Mouse (Mus musculus) liver, adult 2 months (tissue): ENCODE data around the gene Ropn1. TPM values are rescaled to one million over a fixed set of nuclear protein-coding genes. Genes with fewer than 3 reads are reported as not detected.

Experiments used
- DNase-seq: peaks from one replicate; pipeline ENCODE4 v3.0.0-alpha.2; 2011; ENCODE audit warnings: low read depth, low spot score; ENCODE audit errors: extremely low read depth
- H3K27ac ChIP-seq: fragments of 200-500 bp; replicated peaks from 2 replicates; pipeline ENCODE4 v1.5.1; 2012; ENCODE audit warnings: low read depth, mild to moderate bottlenecking, control low read depth, inconsistent platforms, low read length; ENCODE audit not compliant: insufficient read depth
- H3K27me3 ChIP-seq: fragments of 200-500 bp; 2 replicates; pipeline ENCODE4 v1.6.1; 2012; ENCODE audit warnings: mild to moderate bottlenecking, moderate library complexity, low read length, inconsistent platforms; ENCODE audit not compliant: control insufficient read depth, insufficient read depth
- H3K36me3 ChIP-seq: fragments of 200-500 bp; 2 replicates; pipeline ENCODE4 v1.6.1; 2012; ENCODE audit warnings: low read length, inconsistent platforms; ENCODE audit not compliant: control insufficient read depth, insufficient read depth
- H3K4me1 ChIP-seq: fragments of 200-500 bp; 2 replicates; pipeline ENCODE4 v1.6.1; 2011; ENCODE audit warnings: low read length; ENCODE audit not compliant: control insufficient read depth, insufficient read depth
- H3K4me3 ChIP-seq: fragments of 200-500 bp; 2 replicates; pipeline ENCODE4 v1.5.1; 2011; ENCODE audit warnings: low read depth, mild to moderate bottlenecking, control low read depth, low read length, moderate library complexity; ENCODE audit not compliant: insufficient read depth
- H3K79me2 ChIP-seq: fragments of 200-500 bp; 2 replicates; pipeline ENCODE4 v1.6.1; 2012; ENCODE audit warnings: inconsistent platforms, mild to moderate bottlenecking, low read length, moderate library complexity; ENCODE audit not compliant: control insufficient read depth, insufficient read depth
- H3K9ac ChIP-seq: fragments of 200-500 bp; 2 replicates; pipeline ENCODE4 v1.6.1; 2012; ENCODE audit warnings: low read depth, mild to moderate bottlenecking, control low read depth, inconsistent platforms, low read length
- CTCF ChIP-seq: fragments of 200-500 bp; IDR thresholded peaks from 2 replicates; pipeline ENCODE4 v1.5.1; 2011; ENCODE audit warnings: low read depth, low read length, control low read depth
- POLR2A ChIP-seq: fragments of 200-500 bp; IDR thresholded peaks from 2 replicates; pipeline ENCODE4 v1.6.1; 2011; ENCODE audit warnings: low read length, control low read depth; ENCODE audit not compliant: insufficient read depth; ENCODE audit errors: extremely low read depth
- WGBS: fragments of 180-500 bp; shearing (Covaris S2); methylation state at CpG from one replicate; pipeline ENCODE4 v1.1.7; 2018; 5-methylcytosine and 5-hydroxymethylcytosine counted together
- polyA plus RNA-seq: library from polyadenylated mRNA; depleted of rRNA; stranded (reverse); fragments of >200 nt; gene quantifications from 2 replicates; pipeline ENCODE4 v1.2.3, GENCODE M21; 2012
- total RNA-seq: library from RNA; depleted of rRNA; stranded (reverse); fragments of >200 nt; gene quantifications from 2 replicates; pipeline ENCODE4 v1.2.3, GENCODE M21; 2014

The Ropn1 gene
- total and polyA plus RNA-seq, 2 experiments, result not detected

DNA sequence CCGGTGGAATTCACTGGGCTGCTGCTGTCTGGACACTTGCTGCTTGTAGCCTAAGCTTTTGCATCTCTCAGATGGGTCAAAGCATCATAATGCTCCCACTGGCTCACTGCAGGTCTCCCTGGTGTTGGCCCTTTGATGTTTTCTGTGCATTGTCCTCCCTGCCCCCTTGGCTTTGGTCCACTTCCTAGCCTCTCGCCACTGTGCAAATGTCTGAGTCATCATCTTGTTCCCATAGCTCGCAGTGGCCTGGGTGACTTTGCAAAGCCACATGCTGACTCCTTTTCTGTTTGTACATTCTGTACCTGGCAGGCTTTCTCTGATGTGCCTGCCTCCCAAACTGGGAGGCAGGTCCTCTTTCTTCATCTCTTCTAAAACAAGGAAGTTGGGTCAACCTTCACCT lies 23.1 kb downstream of the Ropn1 start:
- TF ChIP-seq POLR2A, result no peak
- TF ChIP-seq CTCF, result no peak
- H3K4me3 ChIP-seq, result no peak overlapping the region
- no peaks in the 10 kb centered on the region for H3K27me3 ChIP-seq
- no peak for DNase-seq
- H3K4me1 ChIP-seq, result no peaks in the 10 kb centered on the region
- no peaks in the 10 kb centered on the region for H3K79me2 ChIP-seq
- no peaks in the 10 kb centered on the region for H3K36me3 ChIP-seq
- 42% methylated on average over 3 of the region's 3 CpGs for WGBS
- no peak overlapping the region for H3K27ac ChIP-seq
- no peak overlapping the region for H3K9ac ChIP-seq

DNA sequence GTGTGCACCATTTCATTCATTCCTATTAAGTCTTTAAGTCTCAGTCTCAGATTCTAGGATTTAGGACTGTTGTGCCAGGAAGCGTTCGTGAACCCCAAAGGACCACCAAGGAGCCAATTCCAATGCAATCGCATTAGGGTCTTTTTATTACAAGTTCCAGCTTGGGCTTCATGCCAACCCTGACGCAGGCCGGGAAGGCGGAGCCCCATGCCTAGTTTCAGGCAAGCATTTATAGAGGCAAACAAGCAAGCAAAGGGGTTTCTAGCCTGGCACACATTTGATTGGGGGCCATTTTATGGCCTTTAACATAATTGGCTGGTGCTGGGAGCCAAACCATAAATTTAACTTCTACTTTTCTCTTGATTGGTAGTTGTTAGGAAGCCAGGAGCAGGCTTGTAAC lies 24.6 kb downstream of the Ropn1 start:
- H3K27ac ChIP-seq, result no peak overlapping the region
- H3K4me3 ChIP-seq, result no peak overlapping the region
- H3K36me3 ChIP-seq, result no peaks in the 10 kb centered on the region
- no peak for DNase-seq
- H3K4me1 ChIP-seq, result no peaks in the 10 kb centered on the region
- 92% methylated on average over 6 of the region's 6 CpGs for WGBS
- TF ChIP-seq POLR2A (no peak), CTCF (no peak)
- no peaks in the 10 kb centered on the region for H3K27me3 ChIP-seq
- H3K79me2 ChIP-seq, result no peaks in the 10 kb centered on the region
- no peak overlapping the region for H3K9ac ChIP-seq

DNA sequence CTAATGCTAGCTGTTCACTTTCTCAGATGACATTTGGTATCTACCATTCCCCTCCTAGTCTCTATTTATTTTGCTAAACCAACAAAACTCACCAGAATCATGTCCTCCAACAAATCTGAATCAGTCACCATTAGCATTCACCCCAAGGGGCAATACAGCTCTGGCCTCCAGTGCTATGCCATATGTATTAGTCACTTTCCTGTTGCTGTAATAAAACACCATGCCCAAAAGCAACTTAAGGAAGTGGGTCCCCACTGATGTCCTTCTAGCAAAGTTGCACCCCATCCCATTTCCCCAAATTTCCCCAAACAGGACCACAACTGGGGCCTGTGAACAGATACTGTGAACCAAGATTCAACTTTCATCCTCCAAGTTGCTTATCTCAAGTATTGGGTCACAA lies 32.1 kb downstream of the Ropn1 start:
- Histone ChIP-seq H3K4me1 (no peaks in the 10 kb centered on the region), H3K27me3 (0 out of 2 replicates have a peak, but pooled peaks cover 2% of the 10 kb centered on the region), H3K27ac (no peak overlapping the region), H3K4me3 (no peak overlapping the region), H3K36me3 (no peaks in the 10 kb centered on the region), H3K9ac (no peak overlapping the region), H3K79me2 (no peaks in the 10 kb centered on the region)
- no peak for DNase-seq
- TF ChIP-seq POLR2A (no peak), CTCF (no peak)

DNA sequence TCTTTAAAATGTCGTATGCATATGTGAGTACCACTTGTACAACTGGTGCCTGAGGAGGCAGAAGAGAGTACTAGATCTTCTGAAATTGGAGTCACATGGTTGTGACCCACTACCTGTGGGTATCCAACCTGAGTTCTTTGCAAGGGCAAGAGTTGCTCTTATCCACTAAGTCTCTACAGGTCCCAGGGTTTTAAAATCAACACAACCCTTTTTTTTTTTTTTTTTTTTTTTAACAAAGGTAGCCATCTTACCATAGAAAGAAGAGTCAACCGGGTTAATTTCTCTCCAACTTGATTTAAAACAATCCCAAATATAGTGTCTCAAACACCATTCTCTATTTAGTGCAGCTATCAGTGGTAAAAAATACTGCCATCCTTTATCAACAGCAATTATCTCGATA lies 40.2 kb downstream of the Ropn1 start:
- DNase-seq, result no peak
- Histone ChIP-seq H3K27me3 (0 out of 2 replicates have a peak, but pooled peaks cover 2% of the 10 kb centered on the region), H3K4me3 (no peak overlapping the region), H3K36me3 (no peaks in the 10 kb centered on the region), H3K9ac (no peak overlapping the region), H3K27ac (no peak overlapping the region), H3K4me1 (peaks cover 4% of the 10 kb centered on the region), H3K79me2 (no peaks in the 10 kb centered on the region)
- 70% methylated on average over 3 of the region's 3 CpGs for WGBS
- TF ChIP-seq POLR2A (no peak), CTCF (no peak)

DNA sequence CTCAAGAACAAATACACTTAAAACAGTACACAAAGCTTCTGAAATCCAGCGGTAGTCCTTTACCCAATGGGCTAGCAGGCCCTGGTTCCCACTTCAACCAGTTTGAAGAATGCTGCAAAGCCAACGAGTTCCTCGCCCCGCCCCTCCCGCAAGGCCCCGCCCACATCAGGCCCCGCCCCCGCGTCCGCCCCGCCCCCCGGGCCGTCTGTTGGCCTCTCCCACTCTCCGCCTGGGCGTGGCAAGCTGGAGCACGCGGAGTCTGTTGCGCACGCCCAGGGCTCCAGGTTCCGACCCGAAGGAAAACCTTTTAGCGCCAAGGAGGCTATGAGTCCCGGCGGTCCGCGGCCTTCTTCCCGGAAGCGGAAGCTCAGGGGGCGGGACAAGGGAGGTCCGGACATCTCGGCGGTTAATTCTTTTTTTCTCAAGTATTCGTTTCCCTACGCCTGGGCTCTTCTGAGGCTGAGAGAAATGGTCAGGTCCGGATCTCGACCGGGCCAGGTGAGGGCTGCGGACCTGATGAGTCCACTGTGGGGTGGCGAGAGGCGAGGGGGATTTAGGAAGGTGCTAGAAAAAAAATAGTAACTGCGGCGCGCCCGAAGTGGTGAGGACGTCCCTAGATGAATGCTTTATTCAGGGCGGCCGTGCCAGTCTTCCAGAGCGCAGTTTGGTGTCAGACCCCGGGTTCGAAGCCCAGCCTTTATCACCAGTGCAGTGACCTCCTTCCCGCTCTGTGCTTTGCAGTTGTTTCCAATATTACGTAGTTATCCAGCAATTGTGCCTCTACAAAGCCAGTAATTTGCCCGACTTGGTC lies 40.8 kb downstream of the Ropn1 start, which contains the start of gene Ccdc14:
TSS of gene Ccdc14 (plus strand) at position 283 of the 811 bp plus-strand sequence.
- 1% methylated on average over 53 of the region's 53 CpGs for WGBS
- DNase-seq, result peak; percentile 76
- Histone ChIP-seq H3K9ac (peak within 1 kb of the TSS; percentile 73), H3K27me3 (0 out of 2 replicates have a peak, but pooled peaks cover 1% of the 10 kb centered on the region), H3K27ac (no peak within 1 kb of the TSS), H3K36me3 (no peaks in the 10 kb centered on the region), H3K79me2 (no peaks in the 10 kb centered on the region), H3K4me1 (peaks cover 4% of the 10 kb centered on the region), H3K4me3 (peak within 1 kb of the TSS; percentile 95)
- TF ChIP-seq CTCF (no peak), POLR2A (no peak)

DNA sequence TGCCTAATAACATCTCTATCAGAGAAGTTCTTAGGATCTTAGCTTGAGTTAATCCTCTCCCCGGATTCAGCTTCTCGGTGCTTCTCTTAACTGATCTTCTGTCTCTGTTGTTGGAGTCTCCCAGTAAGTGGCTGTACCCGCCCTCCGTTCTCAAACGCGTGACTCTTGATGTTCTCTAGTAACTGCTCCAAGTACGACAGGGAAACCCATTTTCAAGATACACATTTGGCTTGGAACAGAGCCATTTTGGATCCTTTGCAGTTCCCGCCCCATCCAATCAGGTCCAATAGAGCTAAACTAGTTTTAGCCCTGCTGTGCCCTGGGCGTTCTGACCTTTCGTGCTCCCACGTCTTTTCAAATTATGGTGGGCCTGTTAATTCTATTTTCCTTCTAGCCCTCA lies 41.4 kb downstream of the Ropn1 start:
- Histone ChIP-seq H3K79me2 (no peaks in the 10 kb centered on the region), H3K27me3 (no peaks in the 10 kb centered on the region), H3K4me1 (peaks cover 4% of the 10 kb centered on the region), H3K36me3 (no peaks in the 10 kb centered on the region), H3K9ac (no peak overlapping the region; the same call in 1 of the 2 replicates), H3K4me3 (peak overlapping the region; percentile 95), H3K27ac (no peak overlapping the region)
- peak; percentile 67 for DNase-seq
- TF ChIP-seq CTCF, result no peak
- TF ChIP-seq POLR2A, result no peak
- WGBS, result 13% methylated on average over 11 of the region's 11 CpGs
